Mouse (Mus musculus) forebrain, postnatal 0 days (tissue): ENCODE measurements at regions not wholly inside any gene's neighbourhood (a gene's known extent, or its start where the extent isn't known, plus 50 kb on each side); places are given as distances from the start of the nearest gene placed in this dataset.

Source experiments
- ATAC-seq: fragments of 200-750 bp; cut with Nextera tagmentation; 2 replicates; pipeline ENCODE4 v1.8.0; 2017; ENCODE audit warnings: mild to moderate bottlenecking, moderate library complexity
- DNase-seq: peaks from one replicate; pipeline ENCODE4 v3.0.0-alpha.2; 2015
- H3K27ac ChIP-seq: fragments of 300-500 bp; sonication (generic); 2 replicates; pipeline ENCODE4 v1.5.1; 2014; ENCODE audit warnings: low read depth, mild to moderate bottlenecking, antibody characterized with exemption, low read length, moderate library complexity, mixed read lengths
- H3K27me3 ChIP-seq: fragments of 300-500 bp; sonication (generic); 2 replicates; pipeline ENCODE4 v1.6.1; 2014; ENCODE audit warnings: mild to moderate bottlenecking, low read length, mixed read lengths; ENCODE audit not compliant: insufficient read depth
- H3K36me3 ChIP-seq: fragments of 300-500 bp; sonication (generic); 2 replicates; pipeline ENCODE4 v1.6.1; 2014; ENCODE audit warnings: mild to moderate bottlenecking, moderate library complexity; ENCODE audit not compliant: insufficient read depth
- H3K4me1 ChIP-seq: fragments of 300-500 bp; sonication (generic); 2 replicates; pipeline ENCODE4 v1.6.1; 2014; ENCODE audit warnings: antibody characterized with exemption; ENCODE audit not compliant: insufficient read depth
- H3K4me2 ChIP-seq: fragments of 300-500 bp; sonication (generic); 2 replicates; pipeline ENCODE4 v1.6.1; 2014; ENCODE audit warnings: low read depth, mild to moderate bottlenecking, moderate library complexity
- H3K4me3 ChIP-seq: fragments of 300-500 bp; sonication (generic); 2 replicates; pipeline ENCODE4 v1.5.1; 2014; ENCODE audit warnings: low read depth, low read length, mixed read lengths
- H3K9ac ChIP-seq: fragments of 300-500 bp; sonication (generic); 2 replicates; pipeline ENCODE4 v1.6.1; 2014; ENCODE audit warnings: mild to moderate bottlenecking
- H3K9me3 ChIP-seq: fragments of 300-500 bp; sonication (generic); 2 replicates; pipeline ENCODE4 v1.6.1; 2016; ENCODE audit warnings: low read length
- CTCF ChIP-seq: sonication (generic); IDR thresholded peaks from 2 replicates; pipeline ENCODE4 v1.5.1; 2016; ENCODE audit warnings: antibody characterized with exemption, control low read depth, low read depth
- WGBS: fragments of 180-500 bp; shearing (Covaris S2); extraction: QIAGEN DNeasy Blood & Tissue Kit; methylation state at CpG from one replicate; pipeline ENCODE4 v1.1.7; 2014; 5-methylcytosine and 5-hydroxymethylcytosine counted together

- 9% methylated on average over 5 of the region's 5 CpGs for WGBS
- no peak overlapping the region for H3K4me2 ChIP-seq
- no peaks in the 10 kb centered on the region; the same call in 1 of the 2 replicates for H3K27me3 ChIP-seq
- TF ChIP-seq CTCF = no peak
- no peaks in the 10 kb centered on the region for H3K36me3 ChIP-seq
- no peak overlapping the region for H3K4me3 ChIP-seq
- ATAC-seq = 0 out of 2 replicates have a peak, but pooled peaks have one; percentile 10
- no peak for DNase-seq
- no peak overlapping the region for H3K9ac ChIP-seq
- H3K27ac ChIP-seq = no peak overlapping the region
- no peaks in the 10 kb centered on the region for H3K4me1 ChIP-seq
- H3K9me3 ChIP-seq = no peaks in the 10 kb centered on the region
Measured at GRCm38 (mm10) chr2:146694041-146694440, 161.6 kb upstream of the Kiz start.

DNA sequence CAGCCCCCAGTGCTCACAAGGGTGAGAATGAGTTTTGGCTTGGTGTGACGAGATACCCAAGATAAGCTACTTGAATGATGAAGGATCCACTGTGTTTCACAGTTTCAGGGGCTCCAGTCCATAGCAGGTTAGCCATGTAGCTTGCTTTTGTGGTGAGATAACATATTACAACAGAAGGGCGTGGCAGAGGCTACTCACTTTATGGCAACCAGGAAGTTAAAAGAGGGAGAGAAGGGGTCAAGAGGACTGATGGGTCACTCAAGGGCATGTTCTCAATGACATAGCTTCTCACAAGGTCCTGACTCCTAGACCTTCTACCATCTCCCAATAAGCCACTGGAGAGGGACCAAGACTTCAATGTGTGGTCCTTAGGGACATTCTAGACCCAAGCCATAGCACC, 159.4 kb upstream of the Kiz start:
- no peak overlapping the region for H3K9ac ChIP-seq
- no peak for ATAC-seq
- no peaks in the 10 kb centered on the region for H3K36me3 ChIP-seq
- H3K9me3 ChIP-seq = no peaks in the 10 kb centered on the region
- H3K27ac ChIP-seq = no peak overlapping the region
- no peak overlapping the region for H3K4me2 ChIP-seq
- 90% methylated on average over 2 of the region's 2 CpGs for WGBS
- no peak for DNase-seq
- no peaks in the 10 kb centered on the region for H3K4me1 ChIP-seq
- no peak overlapping the region for H3K4me3 ChIP-seq
- TF ChIP-seq CTCF = no peak
- no peaks in the 10 kb centered on the region for H3K27me3 ChIP-seq

DNA sequence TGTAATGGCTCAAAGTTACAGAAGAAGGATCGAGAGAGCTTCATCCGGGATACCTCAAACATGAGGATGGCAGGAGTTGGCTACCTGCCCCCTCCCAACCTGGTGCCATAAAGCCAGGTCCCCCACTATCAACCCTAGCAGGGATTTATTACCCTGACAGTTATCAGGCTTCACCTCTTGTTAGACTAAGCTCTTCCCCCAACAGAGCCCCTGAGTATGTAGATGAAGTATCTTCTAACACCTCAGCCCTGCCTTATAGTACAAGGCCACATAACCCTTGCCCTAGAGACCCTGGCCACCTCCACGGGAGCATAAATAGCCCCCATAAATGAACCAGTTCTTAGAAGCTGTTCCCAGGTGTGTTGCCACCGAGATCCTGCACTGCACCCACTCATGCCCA, 158.9 kb upstream of the Kiz start:
- Histone ChIP-seq H3K9ac (no peak overlapping the region), H3K27ac (no peak overlapping the region), H3K4me1 (no peaks in the 10 kb centered on the region), H3K4me2 (no peak overlapping the region), H3K4me3 (no peak overlapping the region), H3K36me3 (no peaks in the 10 kb centered on the region), H3K27me3 (no peaks in the 10 kb centered on the region), H3K9me3 (no peaks in the 10 kb centered on the region)
- DNase-seq (no peak), ATAC-seq (no peak)
- no peak for TF ChIP-seq CTCF
- WGBS = 91% methylated on average over 4 of the region's 4 CpGs

DNA sequence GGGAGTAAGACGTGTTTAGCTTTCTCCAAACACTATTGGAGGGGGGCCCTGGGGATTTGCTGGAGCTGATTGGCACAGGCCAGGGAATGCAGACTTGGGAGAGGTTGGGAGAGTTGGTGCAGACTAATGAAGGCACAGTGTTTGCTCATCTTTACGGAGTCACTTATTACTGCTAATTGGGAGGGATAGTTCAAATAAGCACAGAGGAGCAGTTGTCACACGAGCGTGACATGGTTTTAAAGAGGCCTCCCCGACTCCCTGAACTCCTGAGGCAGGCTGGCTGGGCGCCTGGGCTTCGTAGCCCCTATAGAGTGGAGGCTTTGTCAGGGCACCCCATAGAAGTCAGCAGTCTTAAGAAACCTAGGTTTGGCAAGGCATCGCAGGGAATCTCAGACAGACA, 145.0 kb upstream of the Kiz start:
- DNase-seq = peak; percentile 46
- Histone ChIP-seq H3K4me3 (no peak overlapping the region), H3K27me3 (no peaks in the 10 kb centered on the region), H3K4me1 (no peaks in the 10 kb centered on the region), H3K27ac (no peak overlapping the region), H3K9me3 (no peaks in the 10 kb centered on the region), H3K36me3 (no peaks in the 10 kb centered on the region), H3K9ac (no peak overlapping the region), H3K4me2 (no peak overlapping the region)
- WGBS = 17% methylated on average over 8 of the region's 8 CpGs
- peak; percentile 92 for ATAC-seq
- TF ChIP-seq CTCF = no peak

DNA sequence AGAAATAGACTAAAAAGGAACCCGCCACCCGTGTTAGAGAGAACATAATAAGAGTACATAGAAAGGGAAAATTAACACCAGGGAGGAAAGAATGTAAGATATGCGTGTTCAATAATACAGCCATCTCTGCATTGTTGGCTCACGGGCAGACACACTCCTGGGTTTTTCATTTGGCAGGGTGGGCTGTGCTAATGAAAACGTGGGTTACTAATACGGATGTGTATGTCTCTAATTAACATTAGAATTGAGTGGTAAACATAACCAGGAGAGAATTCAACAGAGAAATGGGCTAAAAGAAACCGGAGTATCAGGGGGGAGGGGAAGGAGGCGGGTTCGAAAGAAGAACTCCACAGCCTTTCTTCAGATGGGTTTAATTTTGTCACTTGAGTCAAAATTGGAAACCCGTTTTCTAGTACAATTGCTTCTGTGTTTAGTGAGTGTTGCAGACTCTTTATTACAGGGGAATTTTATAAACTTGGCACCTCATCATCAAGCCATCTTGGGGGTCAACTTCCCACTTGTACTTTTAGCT, 134.4 kb upstream of the Kiz start:
- Histone ChIP-seq H3K4me3 (no peak overlapping the region), H3K36me3 (no peaks in the 10 kb centered on the region), H3K4me2 (no peak overlapping the region), H3K27me3 (peaks cover 15% of the 10 kb centered on the region), H3K9me3 (no peaks in the 10 kb centered on the region), H3K4me1 (0 out of 2 replicates have a peak, but pooled peaks cover 10% of the 10 kb centered on the region), H3K9ac (no peak overlapping the region), H3K27ac (no peak overlapping the region)
- no peak for DNase-seq
- TF ChIP-seq CTCF = no peak
- 6% methylated on average over 10 of the region's 10 CpGs for WGBS
- ATAC-seq = no peak

GRCm38 (mm10) chr2:146722351-146723025, 133.2 kb upstream of the Kiz start:
- Histone ChIP-seq H3K9me3 (no peaks in the 10 kb centered on the region), H3K27me3 (peaks cover 15% of the 10 kb centered on the region), H3K4me1 (0 out of 2 replicates have a peak, but pooled peaks cover 10% of the 10 kb centered on the region), H3K4me3 (no peak overlapping the region), H3K36me3 (no peaks in the 10 kb centered on the region), H3K4me2 (no peak overlapping the region), H3K9ac (no peak overlapping the region), H3K27ac (no peak overlapping the region)
- DNase-seq (peak; percentile 48), ATAC-seq (no peak; the same call in 1 of the 2 replicates)
- WGBS = 16% methylated on average over 8 of the region's 8 CpGs
- TF ChIP-seq CTCF = no peak

DNA sequence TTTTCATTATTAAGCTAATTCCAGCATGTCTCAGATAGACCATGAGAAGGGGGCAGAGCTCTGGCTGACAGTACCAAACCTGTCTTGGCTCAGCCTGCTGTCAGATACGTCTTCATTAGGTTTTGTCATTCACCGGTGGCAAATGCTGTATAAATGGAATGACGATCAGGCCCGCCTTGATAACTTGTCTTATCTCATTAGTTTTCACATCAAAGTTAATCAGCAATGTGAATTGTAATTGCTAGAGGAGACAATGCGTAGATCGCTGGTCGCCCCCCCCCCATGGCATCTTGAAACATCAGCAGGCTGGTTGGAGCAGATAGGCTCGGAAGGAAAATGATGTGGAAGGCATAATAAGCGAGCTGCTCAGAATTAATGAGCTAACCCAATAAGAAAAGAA, 132.5 kb upstream of the Kiz start:
- Histone ChIP-seq H3K9ac (no peak overlapping the region), H3K4me2 (no peak overlapping the region), H3K4me3 (no peak overlapping the region), H3K27ac (no peak overlapping the region), H3K9me3 (no peaks in the 10 kb centered on the region), H3K4me1 (0 out of 2 replicates have a peak, but pooled peaks cover 10% of the 10 kb centered on the region), H3K36me3 (no peaks in the 10 kb centered on the region), H3K27me3 (peaks cover 15% of the 10 kb centered on the region)
- DNase-seq = no peak
- TF ChIP-seq CTCF = no peak
- peak; percentile 45; the same call in 1 of the 2 replicates for ATAC-seq
- WGBS = 18% methylated on average over 9 of the region's 9 CpGs
